Mouse (Mus musculus): ENCODE measurements around the gene Jpt1.

DNA sequence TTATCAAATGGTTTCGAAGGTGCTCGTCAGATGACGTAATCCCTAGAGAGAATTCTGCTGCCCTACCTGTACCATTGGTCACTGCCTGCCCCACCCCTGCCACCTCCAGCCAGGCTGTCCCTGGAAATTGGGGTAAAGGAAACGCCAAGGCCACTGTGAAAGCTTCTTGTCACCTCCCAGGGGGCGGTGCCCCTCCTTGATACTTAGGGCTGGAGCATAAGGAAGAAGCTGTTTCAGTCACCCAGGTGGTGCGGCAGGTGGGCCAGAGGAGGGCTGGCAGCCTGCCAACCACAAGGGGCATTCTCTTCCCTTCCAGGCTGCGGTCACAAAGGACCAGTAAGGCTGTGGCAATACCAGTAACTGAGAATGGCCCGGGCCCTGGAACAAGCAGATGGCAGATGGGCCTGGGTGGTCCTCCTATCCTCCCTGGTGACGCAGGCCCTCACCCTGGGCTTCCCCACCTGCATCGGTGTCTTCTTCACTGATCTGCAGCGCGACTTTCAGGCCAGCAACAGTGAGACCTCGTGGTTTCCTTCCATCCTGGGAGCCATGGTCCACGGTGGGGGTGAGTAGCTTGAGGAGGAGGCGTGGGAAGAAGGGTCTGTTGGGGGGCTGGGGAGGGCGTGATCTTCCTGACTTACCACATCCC is 51.8 kb downstream of the Jpt1 start, which contains the start of gene Slc16a5:
- TF ChIP-seq CTCF (IDR thresholded peaks at IDR 0.05; ENCODE audit: low read depth) (no peak), EP300 (optimal IDR thresholded peaks at IDR 0.05) (no peak)

All from stomach, postnatal 0 days (tissue).